Mouse (Mus musculus) lung, postnatal 0 days (tissue): ENCODE data around the gene Ksr2.

Experiments
- CTCF ChIP-seq: IDR thresholded peaks from 2 replicates; pipeline ENCODE4 v1.5.1; 2016; ENCODE audit warnings: antibody characterized with exemption, mild to moderate bottlenecking
- EP300 ChIP-seq: IDR thresholded peaks from 2 replicates; pipeline ENCODE4 v1.6.1; 2016; ENCODE audit warnings: antibody characterized with exemption, mild to moderate bottlenecking, control low read depth

DNA sequence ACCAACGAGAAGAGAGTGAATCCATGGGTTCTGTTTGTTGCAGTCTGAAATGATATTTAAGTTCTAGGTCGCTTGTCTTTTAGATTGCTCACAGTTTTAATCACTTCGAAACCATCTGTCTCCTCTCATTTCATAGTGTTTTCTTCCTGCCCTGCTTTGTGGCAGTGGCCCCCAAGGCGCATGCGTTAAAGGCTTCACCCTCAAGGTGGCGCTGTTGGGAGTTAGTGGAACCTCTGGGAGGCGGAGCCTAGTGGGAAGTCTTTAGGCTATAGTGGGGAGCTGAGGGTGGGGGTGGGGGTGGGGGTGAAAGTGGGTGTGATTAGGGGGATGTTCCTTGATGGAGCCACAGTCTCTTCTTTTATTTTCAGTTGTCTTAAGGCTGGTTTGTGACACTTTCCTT, 214.6 kb downstream of the Ksr2 start:
- peak; percentile 55 for TF ChIP-seq CTCF
- no peak for TF ChIP-seq EP300
